Mouse (Mus musculus) induced T-regulatory cell, adult 2 months (primary cell): Measurements from ENCODE around the gene Pom121.
A peak's percentile ranks its signal among the peaks of the same experiment; 100 is the strongest.

Source experiments
- DNase-seq: peaks from one replicate; pipeline ENCODE4 v3.0.0-alpha.2; 2012; ENCODE audit warnings: low read depth

Gene Pom121

GRCm38 (mm10) chr5:135394004-135394823, at the start of gene Pom121:
Pom121 (minus strand) TSS chr5:135394546.
- peak; percentile 93 for DNase-seq

- DNase-seq = no peak
Observed at GRCm38 (mm10) chr5:135442430-135442829, 48.1 kb upstream of the Pom121 start.

GRCm38 (mm10) chr5:135435039-135435438, 40.7 kb upstream of the Pom121 start:
- peak; percentile 19 for DNase-seq

GRCm38 (mm10) chr5:135433861-135434260, 39.5 kb upstream of the Pom121 start:
- peak; percentile 12 for DNase-seq

- no peak for DNase-seq
Observed at GRCm38 (mm10) chr5:135431111-135431510, 36.8 kb upstream of the Pom121 start.

- DNase-seq = peak; percentile 20
Observed at GRCm38 (mm10) chr5:135428786-135429185, 34.4 kb upstream of the Pom121 start.

- no peak for DNase-seq
Observed at GRCm38 (mm10) chr5:135410266-135410665, 15.9 kb upstream of the Pom121 start.

GRCm38 (mm10) chr5:135408114-135408513, 13.8 kb upstream of the Pom121 start:
- no peak for DNase-seq

GRCm38 (mm10) chr5:135405437-135405836, 11.1 kb upstream of the Pom121 start:
- no peak for DNase-seq

GRCm38 (mm10) chr5:135404623-135405022, 10.3 kb upstream of the Pom121 start:
- DNase-seq = no peak

GRCm38 (mm10) chr5:135400244-135400643, 5.9 kb upstream of the Pom121 start:
- DNase-seq = peak; percentile 84

GRCm38 (mm10) chr5:135399382-135399781, 5.0 kb upstream of the Pom121 start:
- no peak for DNase-seq

- DNase-seq = peak; percentile 78
Observed at GRCm38 (mm10) chr5:135395826-135396225, 1.5 kb upstream of the Pom121 start.

GRCm38 (mm10) chr5:135383771-135384170, 10.6 kb downstream of the Pom121 start:
- DNase-seq = no peak

GRCm38 (mm10) chr5:135382746-135383145, 11.6 kb downstream of the Pom121 start:
- DNase-seq = no peak

- no peak for DNase-seq
Observed at GRCm38 (mm10) chr5:135381356-135381925, 12.9 kb downstream of the Pom121 start.

GRCm38 (mm10) chr5:135380681-135381080, 13.7 kb downstream of the Pom121 start:
- no peak for DNase-seq

GRCm38 (mm10) chr5:135376341-135376740, 18.0 kb downstream of the Pom121 start:
- no peak for DNase-seq

- no peak for DNase-seq
Observed at GRCm38 (mm10) chr5:135375167-135375566, 19.2 kb downstream of the Pom121 start.

- DNase-seq = peak; percentile 22
Observed at GRCm38 (mm10) chr5:135373601-135374000, 20.7 kb downstream of the Pom121 start.

- DNase-seq = no peak
Observed at GRCm38 (mm10) chr5:135371195-135371594, 23.2 kb downstream of the Pom121 start.

GRCm38 (mm10) chr5:135369787-135370654, 24.3 kb downstream of the Pom121 start, which contains the start of gene Nsun5:
Nsun5 (plus strand) TSS chr5:135369953.
- peak; percentile 98 for DNase-seq
